8 mouse cellular contexts compared by ENCODE assay signal in the genomic region with DNA sequence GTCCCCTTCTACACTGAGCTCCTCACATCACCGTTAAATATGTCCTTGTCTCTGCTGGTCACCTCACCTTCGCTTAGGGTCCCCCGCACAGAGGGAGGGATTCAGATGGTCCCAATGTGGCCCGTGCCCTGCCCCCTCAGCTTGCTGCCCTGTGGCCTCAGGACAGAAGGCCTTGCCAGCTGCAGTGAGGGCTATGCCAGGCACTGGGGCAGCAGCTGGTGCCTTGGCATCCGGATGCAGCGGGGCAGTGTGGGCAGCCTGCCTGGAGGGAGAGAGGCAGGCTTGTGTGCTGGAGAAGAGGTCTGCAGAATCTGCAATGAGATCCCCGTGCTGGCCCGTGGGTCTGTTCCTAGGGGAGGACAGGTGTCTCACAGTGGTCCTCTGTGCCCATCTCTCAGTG. TPM values are rescaled to one million over a fixed set of nuclear protein-coding genes. Genes with fewer than 3 reads are reported as not detected.
DNase-seq lines count a peak whose midpoint lies in the region; ATAC-seq and TF ChIP-seq lines count a peak whose summit lies in the region.

No protein-coding gene starts in this region.

- peak; percentile 69 for DNase-seq in cerebellum, adult 8-10 months
- peak; percentile 61 to 82 for DNase-seq in layer of hippocampus, adult 18-20 months (ENCODE audit: low spot score in 2 of 2)
- DNase-seq in lung, adult 2 months, result no peak
- DNase-seq in kidney, adult 9 months, result no peak
- DNase-seq in ovary, adult 18-20 months (ENCODE audit: low spot score), result no peak

- no peak overlapping the region for H3K4me3 ChIP-seq in forebrain, embryonic 16.5 days (replicated peaks; ENCODE audit: low read length)
- no peak overlapping the region for H3K4me3 ChIP-seq in myocyte
- no peak overlapping the region for H3K4me3 ChIP-seq in lung, adult 2 months (replicated peaks; ENCODE audit: extremely low read depth, low read depth, low read length)

- H3K79me2 ChIP-seq in myocyte (ENCODE audit: control insufficient read depth, insufficient read depth), result no peaks in the 10 kb centered on the region

- peaks cover 33% of the 10 kb centered on the region for H3K4me1 ChIP-seq in forebrain, embryonic 16.5 days (replicated peaks; ENCODE audit: control insufficient read depth, insufficient read depth, low read length)
- H3K4me1 ChIP-seq in lung, adult 2 months (ENCODE audit: control insufficient read depth, insufficient read depth, low read length), result 0 out of 2 replicates have a peak, but pooled peaks cover 2% of the 10 kb centered on the region

- H3ac ChIP-seq in myocyte (ENCODE audit: control insufficient read depth, insufficient read length), result no peak overlapping the region

- no peaks in the 10 kb centered on the region for H3K27me3 ChIP-seq in forebrain, embryonic 16.5 days (replicated peaks; ENCODE audit: control insufficient read depth, insufficient read depth, low read length)
- H3K27me3 ChIP-seq in myocyte (ENCODE audit: control insufficient read depth, insufficient read depth, insufficient read length), result peaks cover 78% of the 10 kb centered on the region

- TF ChIP-seq POLR2A in myocyte (IDR thresholded peaks at IDR 0.05; ENCODE audit: insufficient read length, low read depth), result no peak
- no peak for TF ChIP-seq POLR2A in lung, adult 2 months (IDR thresholded peaks at IDR 0.05; ENCODE audit: borderline replicate concordance, extremely low read depth, low read depth, low read length)

- H3K27ac ChIP-seq in forebrain, embryonic 16.5 days (ENCODE audit: low read length), result peak overlapping the region; percentile 7; the same call in 1 of the 2 replicates

- H3K9ac ChIP-seq in forebrain, embryonic 16.5 days (replicated peaks; ENCODE audit: low read depth, low read length), result no peak overlapping the region

- H3K9me3 ChIP-seq in forebrain, embryonic 16.5 days (ENCODE audit: control insufficient read depth, low read length), result no peaks in the 10 kb centered on the region

- ATAC-seq in forebrain, embryonic 16.5 days, result 0 out of 2 replicates have a peak, but pooled peaks have one; percentile 9
- ATAC-seq in inflammation-experienced regulatory T-cells, adult 6 months, result no peak

- H3K36me3 ChIP-seq in forebrain, embryonic 16.5 days (ENCODE audit: control insufficient read depth, insufficient read depth), result peaks cover 4% of the 10 kb centered on the region
- no peaks in the 10 kb centered on the region for H3K36me3 ChIP-seq in myocyte (ENCODE audit: control insufficient read depth, insufficient read depth)

- no peak overlapping the region for H3K4me2 ChIP-seq in forebrain, embryonic 16.5 days (ENCODE audit: low read length)
- H3K4me2 ChIP-seq in myocyte (ENCODE audit: low read depth), result no peak overlapping the region

- 65% methylated on average over 7 of the region's 8 CpGs for WGBS in forebrain, embryonic 16.5 days
- WGBS in lung, adult 2 months, result 80% methylated on average over 8 of the region's 8 CpGs

- no peak for TF ChIP-seq CTCF in lung, adult 2 months (IDR thresholded peaks at IDR 0.05; ENCODE audit: insufficient read depth, low read length)

TF ChIP-seq in myocyte, 11 proteins besides CTCF, POLR2A, EP300 and RAD21:
- TF ChIP-seq MYOG (IDR thresholded peaks at IDR 0.05; ENCODE audit: control insufficient read depth in 1 of 3, insufficient read depth in 1 of 3, insufficient read length in 2 of 3, low read depth in 2 of 3) (peak in 2 of 3 experiments; percentile 49 to 73), MAX (IDR thresholded peaks at IDR 0.05; ENCODE audit: low read depth) (no peak), TCF3 (IDR thresholded peaks at IDR 0.05; ENCODE audit: insufficient read length, low read depth) (peak; percentile 37), MYOD1 (IDR thresholded peaks at IDR 0.05; ENCODE audit: control insufficient read depth in 1 of 3, insufficient read length in 2 of 3, low read depth in 2 of 3) (peak in 2 of 3 experiments; percentile 23 to 41), REST (IDR thresholded peaks at IDR 0.05; ENCODE audit: insufficient read depth, insufficient read length) (no peak), CEBPB (IDR thresholded peaks at IDR 0.05; ENCODE audit: insufficient read depth, poor library complexity, severe bottlenecking) (no peak)

RNA-seq across cellular contexts. Expression of a gene that starts 34.8 kb away (rescaled TPM):
- polyA plus RNA-seq in forebrain, embryonic 16.5 days (2015; fragmentation: Nextera tagmentation; extraction: Ambion mirVana), result 28.1 and 28.5 TPM in 2 replicates
- total RNA-seq in layer of hippocampus, adult 18-20 months (2021), result 100 to 1,000 TPM; 415 to 436 TPM
- polyA plus RNA-seq in myocyte (2012; fragmentation: generic; extraction: Trizol), result 0.01 TPM
- under 1 TPM in 1 of 3 experiments, not detected in 2; 0.26 TPM for polyA plus RNA-seq in inflammation-experienced regulatory T-cells, adult 6 months (2017; shearing (Covaris generic))
- polyA plus RNA-seq in lung, adult 2 months (2012; rRNA removed), result 7.3 and 11.0 TPM in 2 replicates

RNA-seq across cellular contexts. Expression of a gene that starts 54.2 kb away (rescaled TPM):
- 48.8 and 60.8 TPM in 2 replicates for polyA plus RNA-seq in forebrain, embryonic 16.5 days (2015; fragmentation: Nextera tagmentation; extraction: Ambion mirVana)
- 10 to 100 TPM; 29.4 to 32.4 TPM for total RNA-seq in layer of hippocampus, adult 18-20 months (2021)
- polyA plus RNA-seq in myocyte (2012; fragmentation: generic; extraction: Trizol), result 8.0 TPM
- 100 to 1,000 TPM in 1 of 3 experiments, 10 to 100 TPM in 2; 59.9 to 201 (median 68.4) TPM for polyA plus RNA-seq in inflammation-experienced regulatory T-cells, adult 6 months (2017; shearing (Covaris generic))
- 210 and 287 TPM in 2 replicates for polyA plus RNA-seq in lung, adult 2 months (2012; rRNA removed)

Comparison
In these comparisons a context has a peak if more than half of its experiments do, and no peak if none do; other contexts are left out.
1. DNase-seq: peak in cerebellum, adult 8-10 months (single experiment) and layer of hippocampus, adult 18-20 months (2 of 2); none in lung, adult 2 months (single experiment), kidney, adult 9 months (single experiment) and ovary, adult 18-20 months (single experiment).